Mouse (Mus musculus): ENCODE results near the gene Mob3a.

Gene Mob3a

GRCm38 (mm10) chr10:80701721-80702535, at the start of gene Mob3a, which contains the start of gene Izumo4:
Mob3a (minus strand) TSS chr10:80701977.
Izumo4 (plus strand) TSS chr10:80702184.
- peak; percentile 99 for DNase-seq

GRCm38 (mm10) chr10:80751188-80751832, 49.5 kb upstream of the Mob3a start:
- DNase-seq: peak; percentile 72 to 78

- peak; percentile 59 to 67 for DNase-seq
Measured at GRCm38 (mm10) chr10:80748609-80749008, 46.8 kb upstream of the Mob3a start.

GRCm38 (mm10) chr10:80747410-80747809, 45.6 kb upstream of the Mob3a start:
- DNase-seq: peak; percentile 86 to 87

- peak; percentile 31 to 49 for DNase-seq
Measured at GRCm38 (mm10) chr10:80744262-80744661, 42.5 kb upstream of the Mob3a start.

- peak; percentile 98 for DNase-seq
Measured at GRCm38 (mm10) chr10:80742180-80742978, 40.6 kb upstream of the Mob3a start, which contains the start of gene Ap3d1. Ap3d1 (minus strand) TSS chr10:80742264.

GRCm38 (mm10) chr10:80741634-80742179, 39.9 kb upstream of the Mob3a start:
- no peak for DNase-seq

- no peak for DNase-seq
Measured at GRCm38 (mm10) chr10:80741146-80741545, 39.4 kb upstream of the Mob3a start.

- DNase-seq: peak; percentile 37 to 43
Measured at GRCm38 (mm10) chr10:80738657-80739056, 36.9 kb upstream of the Mob3a start.

GRCm38 (mm10) chr10:80736731-80737130, 35.0 kb upstream of the Mob3a start:
- no peak for DNase-seq

GRCm38 (mm10) chr10:80732611-80733101, 30.9 kb upstream of the Mob3a start:
- no peak for DNase-seq

GRCm38 (mm10) chr10:80727369-80728127, 25.8 kb upstream of the Mob3a start:
- no peak for DNase-seq

GRCm38 (mm10) chr10:80717281-80717680, 15.5 kb upstream of the Mob3a start:
- no peak for DNase-seq

GRCm38 (mm10) chr10:80710834-80711233, 9.1 kb upstream of the Mob3a start:
- no peak for DNase-seq

- DNase-seq: no peak
Measured at GRCm38 (mm10) chr10:80705479-80705878, 3.7 kb upstream of the Mob3a start.

GRCm38 (mm10) chr10:80705033-80705432, 3.3 kb upstream of the Mob3a start:
- DNase-seq: no peak

GRCm38 (mm10) chr10:80704418-80704817, 2.6 kb upstream of the Mob3a start:
- no peak for DNase-seq

GRCm38 (mm10) chr10:80703643-80704042, 1.9 kb upstream of the Mob3a start:
- no peak for DNase-seq

- peak; percentile 93 to 94 for DNase-seq
Measured at GRCm38 (mm10) chr10:80702536-80703390, 986 bp upstream of the Mob3a start.

- peak; percentile 56 to 60 for DNase-seq
Measured at GRCm38 (mm10) chr10:80700732-80701131, 1.0 kb downstream of the Mob3a start.

- no peak for DNase-seq
Measured at GRCm38 (mm10) chr10:80700038-80700504, 1.7 kb downstream of the Mob3a start.
